Mouse (Mus musculus) brain, embryonic 14.5 days (tissue): ENCODE measurements around the gene Astl.

Experiments used
- CTCF ChIP-seq: fragments of 200-500 bp; IDR thresholded peaks from 2 replicates; pipeline ENCODE4 v1.5.1; 2012; ENCODE audit warnings: inconsistent platforms, mild to moderate bottlenecking, moderate library complexity, borderline replicate concordance; ENCODE audit not compliant: insufficient read depth, insufficient read length; ENCODE audit errors: extremely low read depth
- POLR2A ChIP-seq: fragments of 200-500 bp; IDR thresholded peaks from 2 replicates; pipeline ENCODE4 v1.6.1; 2012; ENCODE audit warnings: mild to moderate bottlenecking, inconsistent platforms, borderline replicate concordance; ENCODE audit not compliant: poor library complexity, insufficient read depth, insufficient read length, severe bottlenecking; ENCODE audit errors: extremely low read depth

GRCm38 (mm10) chr2:127363282-127363652 is 24.8 kb downstream of the Astl start:
- no peak for TF ChIP-seq POLR2A
- TF ChIP-seq CTCF = no peak
